Mouse (Mus musculus): Measurements from ENCODE around the gene Fcgr3. TPM values are rescaled to one million over a fixed set of nuclear protein-coding genes. Genes with fewer than 3 reads are reported as not detected.

The Fcgr3 gene
- polyA plus RNA-seq, 1 experiment from 2014 or later = 11.8 TPM

Small RNAs within 50 kb of the gene (microRNA-seq; reads per million reads assigned to microRNA genes)
- gene Gm27552 = not detected
- not detected for gene Gm27844
- gene Mir6546 = 0.87 reads per million

Other genes with a start within 250 kb of the Fcgr3 start
- 7.1 and 7.2 TPM in 2 replicates for gene Atf6, start 197.2 kb downstream of the Fcgr3 start, polyA plus RNA-seq (2015; fragmentation: Nextera tagmentation; extraction: Ambion mirVana)
- gene Gm26620, start 179.9 kb downstream of the Fcgr3 start, polyA plus RNA-seq (2015; fragmentation: Nextera tagmentation; extraction: Ambion mirVana) = 0.36 and 0.91 TPM in 2 replicates
- 43.5 and 51.7 TPM in 2 replicates for gene Dusp12, start 179.4 kb downstream of the Fcgr3 start, polyA plus RNA-seq (2015; fragmentation: Nextera tagmentation; extraction: Ambion mirVana)
- 1.1 and 1.4 TPM in 2 replicates for gene Fcrlb, start 152.0 kb downstream of the Fcgr3 start, polyA plus RNA-seq (2015; fragmentation: Nextera tagmentation; extraction: Ambion mirVana)
- not detected in 2 replicates for gene Fcrla, start 137.4 kb downstream of the Fcgr3 start, polyA plus RNA-seq (2015; fragmentation: Nextera tagmentation; extraction: Ambion mirVana)
- gene Fcgr2b, start 88.4 kb downstream of the Fcgr3 start, polyA plus RNA-seq (2015; fragmentation: Nextera tagmentation; extraction: Ambion mirVana) = 1.1 and 3.2 TPM in 2 replicates
- 0.40 and 0.95 TPM in 2 replicates for gene Fcgr4, start 46.0 kb downstream of the Fcgr3 start, polyA plus RNA-seq (2015; fragmentation: Nextera tagmentation; extraction: Ambion mirVana)
- 4.4 and 6.3 TPM in 2 replicates for gene Cfap126, start 49.0 kb upstream of the Fcgr3 start, polyA plus RNA-seq (2015; fragmentation: Nextera tagmentation; extraction: Ambion mirVana)
- 311 and 314 TPM in 2 replicates for gene Sdhc, start 85.7 kb upstream of the Fcgr3 start, polyA plus RNA-seq (2015; fragmentation: Nextera tagmentation; extraction: Ambion mirVana)
- 8.8 and 11.0 TPM in 2 replicates for gene Mpz, start 85.8 kb upstream of the Fcgr3 start, polyA plus RNA-seq (2015; fragmentation: Nextera tagmentation; extraction: Ambion mirVana)
- 34.0 and 39.1 TPM in 2 replicates for gene Pcp4l1, start 131.3 kb upstream of the Fcgr3 start, polyA plus RNA-seq (2015; fragmentation: Nextera tagmentation; extraction: Ambion mirVana)
- gene Nr1i3, start 149.0 kb upstream of the Fcgr3 start, polyA plus RNA-seq (2015; fragmentation: Nextera tagmentation; extraction: Ambion mirVana) = 0.38 and 0.52 TPM in 2 replicates
- gene Tomm40l, start 157.6 kb upstream of the Fcgr3 start, polyA plus RNA-seq (2015; fragmentation: Nextera tagmentation; extraction: Ambion mirVana) = 51.0 and 60.0 TPM in 2 replicates
- 11.1 and 12.9 TPM in 2 replicates for gene Apoa2, start 160.1 kb upstream of the Fcgr3 start, polyA plus RNA-seq (2015; fragmentation: Nextera tagmentation; extraction: Ambion mirVana)
- gene Fcer1g, start 169.4 kb upstream of the Fcgr3 start, polyA plus RNA-seq (2015; fragmentation: Nextera tagmentation; extraction: Ambion mirVana) = 32.0 and 46.6 TPM in 2 replicates
- 3.3 and 3.6 TPM in 2 replicates for gene Adamts4, start 185.5 kb upstream of the Fcgr3 start, polyA plus RNA-seq (2015; fragmentation: Nextera tagmentation; extraction: Ambion mirVana)
- 237 and 260 TPM in 2 replicates for gene Ndufs2, start 186.5 kb upstream of the Fcgr3 start, polyA plus RNA-seq (2015; fragmentation: Nextera tagmentation; extraction: Ambion mirVana)
- 90.6 and 97.6 TPM in 2 replicates for gene B4galt3, start 205.4 kb upstream of the Fcgr3 start, polyA plus RNA-seq (2015; fragmentation: Nextera tagmentation; extraction: Ambion mirVana)
- 42.7 and 48.0 TPM in 2 replicates for gene Ppox, start 216.3 kb upstream of the Fcgr3 start, polyA plus RNA-seq (2015; fragmentation: Nextera tagmentation; extraction: Ambion mirVana)
- 87.4 and 91.6 TPM in 2 replicates for gene Usp21, start 223.1 kb upstream of the Fcgr3 start, polyA plus RNA-seq (2015; fragmentation: Nextera tagmentation; extraction: Ambion mirVana)
- gene Ufc1, start 230.1 kb upstream of the Fcgr3 start, polyA plus RNA-seq (2015; fragmentation: Nextera tagmentation; extraction: Ambion mirVana) = 115 and 119 TPM in 2 replicates

All from neural tube, embryonic 15.5 days (tissue).